Mouse (Mus musculus) heart, embryonic 16.5 days (tissue): Measurements from ENCODE around the gene Dcaf8. TPM values are rescaled to one million over a fixed set of nuclear protein-coding genes. Genes with fewer than 3 reads are reported as not detected.

Experiments used
- ATAC-seq: fragments of 200-750 bp; cut with Nextera tagmentation; replicated peaks from 2 replicates; pipeline ENCODE4 v1.8.0; 2017; ENCODE audit warnings: moderate number of reproducible peaks; ENCODE audit not compliant: insufficient read depth, low FRiP score; ENCODE audit errors: extremely low read depth
- H3K27ac ChIP-seq: fragments of 300-500 bp; sonication (generic); 2 replicates; pipeline ENCODE4 v1.5.1; 2014; ENCODE audit warnings: mild to moderate bottlenecking, low read length, control low read depth, moderate library complexity
- H3K27me3 ChIP-seq: fragments of 300-500 bp; sonication (generic); 2 replicates; pipeline ENCODE4 v1.6.1; 2014; ENCODE audit warnings: low read length, mixed read lengths; ENCODE audit not compliant: control insufficient read depth, insufficient read depth
- H3K36me3 ChIP-seq: fragments of 300-500 bp; sonication (generic); 2 replicates; pipeline ENCODE4 v1.6.1; 2014; ENCODE audit not compliant: control insufficient read depth, insufficient read depth
- H3K4me1 ChIP-seq: fragments of 300-500 bp; sonication (generic); 2 replicates; pipeline ENCODE4 v1.6.1; 2014; ENCODE audit warnings: low read length, mixed read lengths; ENCODE audit not compliant: control insufficient read depth, insufficient read depth
- H3K4me2 ChIP-seq: fragments of 300-500 bp; sonication (generic); 2 replicates; pipeline ENCODE4 v1.6.1; 2014; ENCODE audit warnings: low read depth, mild to moderate bottlenecking, control low read depth, low read length
- H3K4me3 ChIP-seq: fragments of 300-500 bp; sonication (generic); 2 replicates; pipeline ENCODE4 v1.5.1; 2014; ENCODE audit warnings: mild to moderate bottlenecking, control low read depth, low read length
- H3K9ac ChIP-seq: fragments of 300-500 bp; sonication (generic); 2 replicates; pipeline ENCODE4 v1.6.1; 2014; ENCODE audit warnings: low read length, control low read depth
- H3K9me3 ChIP-seq: fragments of 300-500 bp; sonication (generic); replicated peaks from 2 replicates; pipeline ENCODE4 v1.6.1; 2016; ENCODE audit warnings: low read length; ENCODE audit not compliant: control insufficient read depth
- WGBS: fragments of 180-500 bp; shearing (Covaris S2); extraction: QIAGEN DNeasy Blood & Tissue Kit; methylation state at CpG from one replicate; pipeline ENCODE4 v1.1.7; 2014; 5-methylcytosine and 5-hydroxymethylcytosine counted together
- polyA plus RNA-seq: library from polyadenylated mRNA; unstranded; fragments of >200 nt; fragmentation: Nextera tagmentation; extraction: Ambion mirVana; gene quantifications from 2 replicates; pipeline ENCODE4 v1.2.1, GENCODE M21; 2015

Dcaf8 gene
- polyA plus RNA-seq, 1 experiment from 2014 or later, result 117 TPM

DNA sequence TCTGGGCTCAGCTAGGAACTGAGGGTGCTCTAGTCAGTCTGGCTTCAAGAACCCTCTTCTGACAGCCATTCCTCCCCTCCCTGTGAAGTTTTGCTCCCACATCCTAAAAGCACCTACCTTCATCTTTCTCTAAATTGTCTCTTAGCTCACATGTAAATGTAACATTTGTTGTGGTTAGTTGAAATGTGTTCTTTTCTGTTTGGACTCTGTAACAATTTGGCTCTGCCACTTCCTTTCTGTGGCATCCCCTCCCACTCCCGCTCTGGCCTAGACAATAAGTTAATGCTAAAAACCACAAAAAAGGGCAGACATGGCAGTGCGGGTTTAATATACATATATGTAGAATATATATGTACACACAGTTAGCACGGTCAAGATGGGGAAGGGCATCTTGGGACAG is 49.3 kb downstream of the Dcaf8 start:
- Histone ChIP-seq H3K27me3 (no peaks in the 10 kb centered on the region), H3K4me3 (no peak overlapping the region), H3K27ac (no peak overlapping the region), H3K9ac (no peak overlapping the region), H3K4me1 (peaks cover 15% of the 10 kb centered on the region), H3K9me3 (no peaks in the 10 kb centered on the region), H3K36me3 (peaks cover 59% of the 10 kb centered on the region), H3K4me2 (no peak overlapping the region)
- ATAC-seq, result no peak
- 90% methylated on average over 3 of the region's 3 CpGs for WGBS

DNA sequence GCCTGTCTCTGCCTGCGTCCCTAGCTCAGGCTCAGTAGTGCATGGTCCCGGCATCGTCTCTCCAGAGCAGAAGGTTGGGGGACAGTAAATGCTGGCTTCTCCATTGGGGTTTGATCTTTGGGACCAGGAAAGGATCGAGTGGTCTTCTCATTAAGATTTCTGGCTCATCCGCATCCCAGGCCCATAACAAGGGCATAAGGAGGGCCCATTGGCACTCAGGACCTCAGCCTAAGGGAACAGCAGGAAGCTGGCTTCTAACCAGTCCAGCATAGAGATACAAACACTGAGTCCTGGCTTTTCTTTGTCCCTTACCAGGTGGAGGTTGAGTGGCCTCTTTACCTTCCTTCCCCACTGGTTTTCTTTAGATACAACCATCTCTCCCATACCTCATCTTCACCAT is 50.0 kb downstream of the Dcaf8 start:
- no peak overlapping the region for H3K4me2 ChIP-seq
- peaks cover 52% of the 10 kb centered on the region for H3K36me3 ChIP-seq
- no peaks in the 10 kb centered on the region for H3K27me3 ChIP-seq
- no peaks in the 10 kb centered on the region for H3K9me3 ChIP-seq
- ATAC-seq, result no peak
- no peak overlapping the region for H3K9ac ChIP-seq
- peaks cover 22% of the 10 kb centered on the region for H3K4me1 ChIP-seq
- no peak overlapping the region for H3K27ac ChIP-seq
- WGBS, result 78% methylated on average over 5 of the region's 5 CpGs
- H3K4me3 ChIP-seq, result no peak overlapping the region

DNA sequence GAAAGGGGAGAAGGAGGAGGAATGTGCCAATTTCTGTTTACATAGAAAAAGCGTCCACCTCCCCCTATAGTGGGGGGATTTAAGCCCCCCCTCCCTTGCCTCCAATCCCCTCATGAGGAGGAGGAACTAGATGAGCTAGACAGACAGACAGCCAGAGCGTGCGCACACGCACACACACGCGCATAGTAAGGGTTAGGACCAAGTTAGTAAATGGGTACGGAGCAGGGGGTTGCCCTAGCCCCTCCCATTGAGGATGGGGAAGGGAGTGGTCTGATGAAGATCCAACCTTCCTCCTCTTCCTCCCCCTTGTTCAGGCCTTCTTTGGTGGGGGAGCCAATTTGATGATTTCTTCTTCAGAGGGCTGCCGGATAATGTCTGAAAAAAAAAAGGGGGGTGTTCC is 50.4 kb downstream of the Dcaf8 start:
- Histone ChIP-seq H3K4me1 (peaks cover 26% of the 10 kb centered on the region), H3K36me3 (peaks cover 52% of the 10 kb centered on the region), H3K9me3 (no peaks in the 10 kb centered on the region), H3K4me2 (no peak overlapping the region), H3K27ac (no peak overlapping the region), H3K9ac (no peak overlapping the region), H3K27me3 (no peaks in the 10 kb centered on the region), H3K4me3 (no peak overlapping the region)
- ATAC-seq, result no peak
- 88% methylated on average over 8 of the region's 8 CpGs for WGBS

DNA sequence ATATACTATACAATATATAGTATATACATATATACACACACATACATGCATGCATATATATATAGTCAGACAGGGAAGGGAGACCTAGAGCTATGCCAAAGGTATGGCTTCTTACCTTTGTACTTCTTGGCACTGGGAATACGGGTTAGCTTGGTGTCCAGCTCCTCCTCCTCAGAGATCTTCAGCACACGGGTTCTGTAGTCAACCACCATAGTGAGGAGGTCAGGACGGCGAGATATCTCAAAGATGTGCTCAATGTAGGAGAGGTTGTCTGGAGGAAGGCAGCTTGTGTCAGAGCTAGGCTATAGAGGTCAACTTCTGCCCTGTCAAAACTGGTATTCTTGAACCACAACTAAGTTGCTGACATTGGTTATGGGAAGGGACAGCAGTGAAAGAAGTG is 51.1 kb downstream of the Dcaf8 start:
- Histone ChIP-seq H3K4me3 (no peak overlapping the region), H3K27ac (no peak overlapping the region), H3K27me3 (no peaks in the 10 kb centered on the region), H3K9me3 (no peaks in the 10 kb centered on the region), H3K4me2 (no peak overlapping the region), H3K4me1 (peaks cover 33% of the 10 kb centered on the region), H3K9ac (no peak overlapping the region), H3K36me3 (peaks cover 48% of the 10 kb centered on the region)
- no peak for ATAC-seq
- WGBS, result 87% methylated on average over 4 of the region's 4 CpGs

DNA sequence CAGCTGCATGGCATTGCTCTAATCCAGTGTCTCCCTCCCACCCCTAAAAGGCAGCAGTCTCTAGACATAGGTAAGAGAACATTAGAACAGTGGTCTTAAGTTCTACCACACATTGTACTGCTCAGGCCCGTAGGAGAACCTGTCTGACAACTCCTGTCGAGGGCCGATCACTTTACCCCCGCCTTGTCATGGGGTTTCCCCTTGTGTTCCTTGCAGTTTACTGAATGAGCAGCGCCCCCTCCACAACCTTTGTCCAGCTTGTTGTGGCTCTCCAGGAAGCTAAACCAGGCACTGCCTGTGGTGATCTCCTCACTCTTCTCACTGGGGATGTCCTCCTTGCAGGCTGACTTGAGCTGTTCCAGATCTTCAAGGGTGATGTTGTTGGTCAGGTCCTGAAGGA is 52.3 kb downstream of the Dcaf8 start:
- Histone ChIP-seq H3K36me3 (peaks cover 40% of the 10 kb centered on the region), H3K4me3 (no peak overlapping the region), H3K27ac (peak overlapping the region; percentile 30), H3K4me2 (no peak overlapping the region), H3K9me3 (no peaks in the 10 kb centered on the region), H3K9ac (no peak overlapping the region), H3K27me3 (no peaks in the 10 kb centered on the region), H3K4me1 (peaks cover 44% of the 10 kb centered on the region)
- WGBS, result 84% methylated on average over 5 of the region's 5 CpGs
- no peak for ATAC-seq

DNA sequence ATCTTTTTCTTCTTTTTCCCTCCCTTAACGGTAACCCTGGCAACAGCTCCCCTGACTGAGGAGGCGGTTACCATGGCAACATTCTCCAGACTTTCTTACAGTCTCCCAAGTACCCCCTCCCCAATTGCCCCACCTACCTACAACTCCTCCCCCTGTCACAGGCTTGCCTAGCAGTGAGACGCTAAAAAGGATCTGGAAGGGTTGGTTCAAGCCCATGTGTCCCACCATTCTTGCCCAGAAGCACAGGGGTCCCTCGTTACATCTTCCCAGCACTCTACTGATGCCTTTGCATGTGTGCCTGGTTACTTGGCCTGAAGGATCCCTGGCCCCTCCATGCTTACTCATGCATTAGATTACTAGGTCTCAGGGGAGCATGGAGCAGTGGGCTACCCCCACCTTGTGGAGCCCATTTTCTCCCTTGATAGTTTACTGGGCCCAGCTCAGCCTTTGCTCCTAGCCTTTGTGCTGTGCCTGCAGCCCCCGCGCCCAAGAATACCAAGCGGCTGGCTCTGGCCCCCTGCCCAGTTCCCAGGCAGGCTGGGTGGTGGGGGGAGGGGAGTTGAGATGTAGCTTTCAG is 53.1 kb downstream of the Dcaf8 start:
- Histone ChIP-seq H3K4me2 (no peak overlapping the region), H3K4me1 (peaks cover 51% of the 10 kb centered on the region), H3K27ac (peak overlapping the region; percentile 85), H3K27me3 (no peaks in the 10 kb centered on the region), H3K9me3 (no peaks in the 10 kb centered on the region), H3K36me3 (peaks cover 36% of the 10 kb centered on the region), H3K9ac (peak overlapping the region; percentile 3; the same call in 1 of the 2 replicates), H3K4me3 (no peak overlapping the region)
- ATAC-seq, result 0 out of 2 replicates have a peak, but pooled peaks have one; percentile 20
- 41% methylated on average over 7 of the region's 7 CpGs for WGBS

DNA sequence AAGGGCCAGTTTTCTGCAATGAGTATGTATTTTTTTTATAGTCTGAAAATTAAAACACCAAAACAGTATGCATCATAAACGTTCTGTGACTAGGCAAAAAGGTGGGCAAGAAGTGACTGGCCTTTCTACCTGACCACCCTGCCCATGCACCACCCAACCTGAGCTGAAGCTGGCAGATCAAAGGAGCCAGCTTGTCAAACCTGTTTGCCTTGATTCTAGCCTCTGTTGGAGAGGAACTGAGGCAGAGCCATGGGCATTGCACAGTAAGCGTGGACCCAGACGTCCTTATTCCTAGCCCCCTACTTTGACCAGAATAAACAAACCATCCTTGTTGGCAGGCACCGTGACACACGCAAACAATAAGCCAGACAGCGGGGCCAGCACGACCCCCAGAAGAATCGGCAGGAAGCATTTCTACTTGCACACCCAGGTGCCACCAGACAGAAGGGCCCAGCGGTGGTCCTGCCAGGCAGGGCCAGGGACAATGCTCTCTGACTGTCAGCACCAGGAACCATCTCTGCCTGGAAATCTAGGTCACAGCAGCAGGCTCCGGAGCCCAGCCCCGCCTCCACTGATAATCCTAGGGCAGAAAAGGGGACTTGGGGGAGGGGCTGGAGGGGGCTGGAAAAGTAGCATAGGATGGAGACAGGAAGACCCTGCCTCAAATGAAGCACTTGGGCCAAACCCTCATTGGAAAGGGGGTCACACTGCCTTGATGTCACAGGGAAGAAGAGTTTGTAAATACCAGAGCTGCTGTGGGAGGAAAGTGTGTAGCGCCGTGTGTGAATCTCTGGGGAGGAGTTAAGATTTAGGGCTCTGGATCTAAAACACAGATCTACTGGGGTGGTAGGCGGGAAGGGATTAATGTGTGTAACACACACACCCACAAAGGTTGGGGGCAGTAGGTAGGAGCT is 54.3 kb downstream of the Dcaf8 start:
- H3K4me3 ChIP-seq, result peak overlapping the region; percentile 21
- H3K4me1 ChIP-seq, result peaks cover 56% of the 10 kb centered on the region
- ATAC-seq, result no peak
- WGBS, result 22% methylated on average over 14 of the region's 14 CpGs
- peaks cover 28% of the 10 kb centered on the region for H3K36me3 ChIP-seq
- H3K27me3 ChIP-seq, result no peaks in the 10 kb centered on the region
- H3K27ac ChIP-seq, result peak overlapping the region; percentile 85
- peak overlapping the region; percentile 49 for H3K4me2 ChIP-seq
- H3K9ac ChIP-seq, result peak overlapping the region; percentile 37
- H3K9me3 ChIP-seq, result no peaks in the 10 kb centered on the region

DNA sequence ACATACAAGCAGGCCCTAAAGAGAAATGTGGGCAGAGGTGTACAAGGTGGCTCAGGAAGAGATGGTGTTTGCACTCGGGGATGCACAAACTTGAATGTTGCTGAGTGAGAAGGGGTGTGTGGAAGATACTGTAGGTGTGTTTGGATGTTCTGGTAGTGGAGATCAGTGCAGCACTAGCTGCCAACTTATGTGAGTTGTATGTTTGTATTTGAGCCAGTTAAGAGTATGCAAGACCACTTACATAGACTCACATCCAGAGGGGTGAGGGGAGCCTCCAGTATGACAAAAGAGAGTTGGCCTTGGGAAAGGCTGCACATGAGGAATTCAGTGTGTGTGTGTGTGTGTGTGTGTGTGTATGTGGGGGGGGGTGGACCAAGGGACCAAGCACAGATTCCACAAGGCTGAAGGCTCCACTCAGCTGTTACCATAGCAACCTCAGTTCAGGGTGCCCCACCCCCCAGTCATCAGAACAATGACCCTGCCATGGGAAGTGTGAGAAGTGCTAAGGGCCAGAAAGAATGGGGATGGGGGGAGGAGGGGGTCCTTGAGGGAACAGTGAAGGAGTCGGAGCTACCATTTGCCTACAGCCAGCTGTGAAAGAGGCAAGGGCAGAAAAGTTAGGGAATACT is 55.1 kb downstream of the Dcaf8 start:
- Histone ChIP-seq H3K9me3 (no peaks in the 10 kb centered on the region), H3K27ac (peak overlapping the region; percentile 85), H3K27me3 (no peaks in the 10 kb centered on the region), H3K4me3 (no peak overlapping the region), H3K4me1 (peaks cover 60% of the 10 kb centered on the region), H3K4me2 (peak overlapping the region; percentile 49), H3K36me3 (peaks cover 22% of the 10 kb centered on the region), H3K9ac (peak overlapping the region; percentile 37)
- WGBS, result 25% methylated on average over 2 of the region's 2 CpGs
- ATAC-seq, result no peak

DNA sequence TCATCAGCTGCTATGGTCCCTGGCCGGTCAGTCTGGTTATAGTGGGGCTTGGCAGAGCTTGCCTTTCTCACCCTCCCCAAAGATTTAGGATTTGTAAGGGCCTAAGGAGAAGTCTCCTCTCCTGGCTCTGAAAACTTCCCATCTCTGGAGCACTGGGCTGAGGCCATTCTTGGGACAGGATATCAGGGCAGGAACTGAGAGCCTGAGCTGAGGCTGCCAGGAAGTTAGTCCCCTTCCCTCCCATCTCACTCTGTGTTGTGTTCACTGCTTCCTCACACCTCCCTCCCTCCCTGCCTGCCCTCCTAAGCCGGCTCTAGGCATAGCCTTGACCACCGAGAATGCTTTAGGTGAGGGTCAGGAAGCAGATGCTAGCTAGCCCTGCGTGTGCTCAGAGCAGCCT is 55.7 kb downstream of the Dcaf8 start:
- Histone ChIP-seq H3K4me2 (peak overlapping the region; percentile 68), H3K27ac (peak overlapping the region; percentile 85), H3K4me1 (peaks cover 60% of the 10 kb centered on the region), H3K27me3 (no peaks in the 10 kb centered on the region), H3K9me3 (no peaks in the 10 kb centered on the region), H3K9ac (peak overlapping the region; percentile 32), H3K4me3 (no peak overlapping the region; the same call in 1 of the 2 replicates), H3K36me3 (peaks cover 17% of the 10 kb centered on the region)
- 0 out of 2 replicates have a peak, but pooled peaks have one; percentile 12 for ATAC-seq
- WGBS, result 18% methylated on average over 4 of the region's 4 CpGs
